Mouse (Mus musculus) testis, postnatal 10 days (tissue): ENCODE measurements around the gene Olfr1358.
"Not testable (repeated sequence)": the region's sequence is repeated elsewhere in the genome, so short reads cannot be mapped to it uniquely, and the experiment has no call there.

Experiments used
- DNase-seq: peaks from one replicate; pipeline ENCODE4 v3.0.0; 2021; ENCODE audit warnings: low spot score

The Olfr1358 gene

DNA sequence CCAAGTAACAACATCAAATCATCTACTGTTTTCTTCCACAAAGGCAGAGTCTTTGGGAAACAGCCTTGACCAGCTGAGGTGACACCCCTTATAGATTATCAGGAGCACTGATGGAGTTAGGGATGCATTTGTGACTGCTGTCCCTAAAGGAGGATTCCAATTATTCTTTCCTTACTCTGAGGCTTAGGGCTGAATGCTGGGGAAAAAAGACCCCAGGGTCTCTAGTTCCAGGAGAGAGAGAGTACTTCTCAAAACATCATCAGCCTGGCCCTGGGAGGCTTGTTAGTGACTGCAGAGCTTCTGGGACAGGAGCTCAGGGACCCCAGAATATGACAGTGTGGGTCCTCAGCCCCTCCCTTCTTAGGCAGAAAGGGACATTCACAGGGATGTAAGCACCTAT is at the start of gene Olfr1358:
Gene Olfr1358 (plus strand): TSS at position 301 of the 400 bp plus-strand sequence.
- no peak for DNase-seq

DNA sequence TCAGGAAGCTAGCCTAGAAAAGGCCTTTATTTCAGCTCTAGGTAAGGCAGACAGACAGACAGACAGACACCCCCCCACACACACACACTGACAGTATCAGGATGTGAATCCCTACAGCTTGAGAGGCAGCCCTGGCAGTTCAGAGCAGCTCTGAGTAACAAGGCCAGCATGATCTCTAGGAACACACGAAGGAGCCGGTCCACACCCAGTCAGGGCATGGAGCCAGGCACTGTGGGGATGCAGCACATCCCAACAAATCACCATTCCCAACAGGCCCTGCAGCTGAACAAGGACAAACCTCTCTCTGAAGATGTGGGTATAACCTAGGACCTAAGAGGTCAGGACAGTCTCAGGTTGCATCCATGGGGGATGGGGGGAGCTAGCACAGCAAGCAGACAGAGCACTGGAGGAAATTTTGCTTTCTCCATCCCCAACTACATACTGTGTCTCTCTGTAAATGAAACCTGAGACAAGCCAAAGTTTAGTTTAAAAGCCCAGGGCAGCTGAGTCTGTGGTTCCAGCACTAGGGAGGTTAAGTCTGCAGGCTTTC is 49.4 kb upstream of the Olfr1358 start:
- DNase-seq = peak; percentile 84

DNA sequence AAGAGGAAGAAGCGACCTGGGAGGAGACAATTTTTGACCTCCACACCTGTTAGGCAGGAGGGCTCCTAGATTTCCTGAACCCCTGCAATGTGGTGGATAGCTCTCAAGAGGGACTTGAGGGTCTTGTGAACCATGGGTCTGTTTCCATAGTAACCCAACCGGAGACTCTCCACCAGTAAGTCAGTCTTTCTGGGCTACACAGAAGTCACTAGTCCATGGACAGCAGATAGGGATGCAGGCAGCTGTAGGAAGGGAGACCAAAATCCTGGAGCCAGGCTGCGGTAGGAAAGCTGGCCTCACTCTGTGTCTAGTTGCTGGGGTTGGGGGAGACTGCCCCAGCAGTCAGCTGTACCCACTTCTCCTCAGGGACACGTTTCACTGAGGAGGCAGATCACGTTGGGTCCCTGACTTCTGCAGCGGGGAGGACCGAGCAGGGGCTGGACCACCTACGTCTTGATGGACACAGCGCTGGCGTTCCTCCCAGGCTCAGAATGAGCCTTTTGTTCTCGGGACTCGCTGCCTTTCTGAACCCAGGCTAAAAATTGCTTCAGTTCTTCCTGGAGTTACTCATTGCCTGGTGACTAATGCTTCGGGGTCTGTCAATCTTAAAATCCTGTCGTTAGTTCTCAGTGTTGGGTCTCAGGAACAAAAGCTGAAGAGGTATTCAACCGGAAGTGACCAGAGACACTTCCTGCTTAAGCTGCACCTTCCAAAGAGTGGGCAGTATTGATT is 46.5 kb upstream of the Olfr1358 start:
- peak; percentile 55 for DNase-seq

DNA sequence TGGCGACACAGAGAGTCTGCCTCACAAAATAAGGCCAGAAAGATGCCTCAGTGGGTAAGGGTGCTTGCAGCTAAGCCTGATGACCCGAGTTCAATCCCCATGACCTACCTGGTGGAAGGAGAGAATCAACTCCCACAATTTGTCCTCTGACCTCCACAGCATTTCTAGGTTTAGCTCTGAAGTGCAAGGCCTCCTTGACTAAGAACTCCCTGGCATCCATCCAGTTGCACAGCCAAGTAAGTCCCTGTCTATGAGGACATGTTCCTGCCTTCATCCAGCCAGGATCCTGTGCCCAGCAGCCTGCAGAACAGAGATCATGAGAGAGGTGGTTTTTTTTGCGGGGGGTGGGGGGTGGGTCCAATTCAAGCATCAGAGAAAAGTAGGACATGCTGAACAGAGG is 45.2 kb upstream of the Olfr1358 start:
- DNase-seq = no peak

DNA sequence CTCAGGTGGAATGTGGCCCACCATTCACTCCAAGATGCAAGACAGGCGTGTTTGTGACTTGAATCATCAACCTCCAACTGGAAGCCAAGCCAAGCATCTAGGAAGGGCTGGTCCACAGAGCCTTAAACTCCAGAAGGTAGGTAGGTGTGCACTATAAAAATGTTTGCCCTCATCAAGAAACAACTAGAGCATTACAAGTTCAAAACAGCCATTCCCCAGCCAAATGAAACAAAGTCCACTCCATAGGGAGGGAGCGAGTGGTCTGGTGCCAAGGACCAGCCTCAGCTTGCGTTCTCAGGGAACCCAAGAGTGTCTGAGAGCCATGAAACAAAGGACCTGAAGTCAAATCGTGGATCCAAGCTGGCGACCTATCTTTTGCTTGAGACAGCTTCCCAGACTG is 43.8 kb upstream of the Olfr1358 start:
- DNase-seq = no peak

DNA sequence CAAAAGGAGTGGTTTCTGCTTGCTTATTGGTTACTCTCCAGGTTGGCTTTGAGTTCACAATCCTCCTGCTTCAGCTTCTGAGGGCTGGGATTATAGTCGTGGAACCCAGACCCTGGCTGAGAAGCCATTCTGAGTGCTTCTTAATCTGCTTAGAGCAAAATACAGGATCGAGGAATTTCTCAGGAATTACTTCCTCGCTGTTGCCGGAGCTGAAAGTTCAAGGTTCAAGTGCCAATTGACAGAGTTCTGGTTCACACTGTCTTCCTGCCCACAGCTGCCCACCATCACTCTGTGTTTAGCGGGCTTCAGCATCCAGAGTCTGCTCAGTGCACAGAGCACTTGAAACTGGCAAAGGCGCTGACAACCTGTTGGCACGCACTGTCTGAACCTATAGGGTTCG is 42.5 kb upstream of the Olfr1358 start:
- no peak for DNase-seq

DNA sequence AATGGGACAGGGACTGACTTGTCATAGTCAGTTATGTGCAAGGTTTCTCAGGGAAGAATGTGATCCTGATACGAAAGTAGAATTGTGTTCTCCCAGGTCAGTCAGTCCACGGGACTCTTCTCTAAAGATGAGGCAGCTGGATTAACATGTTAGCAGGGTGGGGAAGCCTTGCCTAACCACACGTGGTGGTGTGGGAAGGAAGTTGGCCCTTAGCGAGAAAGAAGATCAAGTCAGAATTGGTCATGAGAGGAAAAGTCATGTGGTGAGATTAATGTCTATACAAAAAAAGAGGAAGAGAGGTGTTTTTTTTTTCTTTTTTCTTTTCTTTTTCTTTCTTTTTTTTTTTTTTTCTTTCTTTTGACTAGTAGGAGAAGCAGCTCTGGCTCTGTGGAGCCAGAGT is 40.4 kb upstream of the Olfr1358 start:
- no peak for DNase-seq

DNA sequence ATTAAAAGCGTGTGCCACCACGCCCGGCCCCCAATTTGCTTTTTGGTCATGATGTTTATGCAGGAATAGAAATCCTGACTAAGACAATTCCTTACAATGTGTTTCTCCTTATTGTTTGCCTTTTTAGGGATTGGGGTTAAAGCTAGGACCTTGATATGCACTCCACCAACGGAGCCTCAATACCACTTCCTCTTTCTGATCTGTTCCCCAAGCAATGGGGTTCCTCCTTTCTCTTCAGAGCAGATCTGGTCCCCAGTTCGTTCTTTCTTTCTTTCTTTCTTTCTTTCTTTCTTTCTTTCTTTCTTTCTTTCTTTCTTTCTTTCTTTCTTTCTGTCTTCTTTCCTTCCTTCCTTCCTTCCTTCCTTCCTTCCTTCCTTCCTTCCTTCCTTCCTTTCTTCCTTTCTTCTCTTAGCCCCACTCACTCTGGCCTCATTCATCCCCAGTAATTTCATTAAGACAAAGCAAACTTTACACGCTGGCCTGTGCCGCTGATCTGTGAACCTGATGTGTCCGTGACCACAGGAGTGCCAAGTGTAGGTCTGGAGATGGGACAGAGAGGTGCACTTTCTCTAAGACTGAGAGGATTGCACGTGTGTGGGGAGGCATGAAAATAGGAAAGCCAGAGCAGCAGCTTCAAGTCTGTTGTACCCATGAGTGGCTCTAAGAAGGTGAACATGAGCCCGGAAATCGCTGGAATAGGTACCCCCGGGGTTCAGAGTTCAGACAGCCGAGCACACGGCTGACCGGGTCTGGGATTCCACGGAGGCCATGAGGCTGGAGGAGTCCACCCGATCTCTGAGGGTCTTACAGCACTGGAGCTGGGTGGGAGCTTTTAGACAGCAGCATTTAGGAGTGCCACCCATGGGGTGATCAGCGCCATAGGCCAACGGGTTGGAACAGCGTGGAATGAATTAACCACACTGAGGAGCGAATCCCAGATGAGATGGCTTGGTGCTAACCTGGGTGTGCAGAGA is 36.0 kb upstream of the Olfr1358 start:
- DNase-seq = no peak

DNA sequence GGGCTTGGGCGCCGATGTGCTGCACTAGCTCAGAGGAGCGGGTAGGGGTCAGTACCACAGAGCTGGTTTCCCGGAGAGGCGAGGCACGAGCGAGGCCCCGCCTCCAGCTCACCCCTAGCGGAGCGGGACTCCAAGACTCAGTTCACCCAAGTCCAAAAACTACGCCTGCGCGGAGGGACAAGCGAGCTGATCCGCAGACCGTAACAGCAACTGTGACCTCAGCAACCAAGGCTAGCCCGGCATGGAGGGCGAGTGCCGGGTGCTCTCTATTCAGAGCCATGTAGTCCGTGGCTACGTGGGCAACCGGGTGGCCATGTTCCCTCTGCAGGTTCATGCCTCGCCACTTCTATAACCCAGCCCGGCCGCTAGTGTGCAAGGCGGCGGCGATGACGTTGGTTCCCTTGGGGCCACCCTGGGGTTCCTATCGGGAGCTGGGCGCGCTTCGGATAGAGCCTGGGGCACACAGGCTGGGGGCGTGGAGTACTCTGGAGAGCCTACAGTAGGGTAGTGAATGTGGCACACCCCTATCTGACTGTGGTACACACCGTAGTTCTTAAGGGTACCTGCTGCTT is 35.2 kb upstream of the Olfr1358 start:
- peak; percentile 58 for DNase-seq

DNA sequence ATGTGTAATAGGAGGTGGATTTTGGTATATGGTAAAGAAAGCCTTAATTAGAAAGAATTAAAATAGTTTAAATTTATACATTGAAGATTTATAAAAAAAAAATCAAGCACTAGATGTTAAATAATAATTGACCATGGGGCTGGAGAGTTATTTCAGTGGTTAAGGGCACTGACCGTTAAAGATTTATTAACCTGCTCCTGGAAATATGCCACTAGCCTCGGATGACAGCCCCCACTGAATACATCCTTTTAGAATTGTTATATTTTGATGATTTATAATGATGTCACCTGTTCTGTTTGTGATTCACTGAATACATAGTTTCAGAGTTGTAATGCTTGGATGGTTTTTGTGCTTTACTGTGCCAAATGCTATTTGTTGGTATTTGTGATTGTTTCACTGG is 31.9 kb upstream of the Olfr1358 start:
- DNase-seq = not testable (repeated sequence)

DNA sequence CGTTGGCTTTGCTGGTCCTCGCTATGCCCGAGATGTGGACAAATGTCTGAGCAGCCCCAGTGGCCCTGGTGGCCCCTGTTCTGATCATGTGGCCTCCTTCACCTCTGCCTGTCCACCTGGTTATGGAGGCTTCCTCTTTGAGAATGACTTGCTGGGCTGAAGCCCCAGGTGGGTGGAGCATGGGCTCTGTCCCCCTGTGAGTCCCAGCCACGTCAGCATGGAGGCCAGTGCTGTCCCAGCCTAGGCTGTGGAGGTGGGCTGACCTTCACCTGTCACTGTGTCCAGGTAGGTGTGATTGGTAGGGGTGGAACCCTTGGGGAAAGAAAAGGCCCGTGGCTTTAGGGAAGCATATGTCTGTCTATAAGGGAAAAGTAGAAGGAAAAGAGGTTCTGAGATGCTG is 30.4 kb upstream of the Olfr1358 start:
- no peak for DNase-seq

DNA sequence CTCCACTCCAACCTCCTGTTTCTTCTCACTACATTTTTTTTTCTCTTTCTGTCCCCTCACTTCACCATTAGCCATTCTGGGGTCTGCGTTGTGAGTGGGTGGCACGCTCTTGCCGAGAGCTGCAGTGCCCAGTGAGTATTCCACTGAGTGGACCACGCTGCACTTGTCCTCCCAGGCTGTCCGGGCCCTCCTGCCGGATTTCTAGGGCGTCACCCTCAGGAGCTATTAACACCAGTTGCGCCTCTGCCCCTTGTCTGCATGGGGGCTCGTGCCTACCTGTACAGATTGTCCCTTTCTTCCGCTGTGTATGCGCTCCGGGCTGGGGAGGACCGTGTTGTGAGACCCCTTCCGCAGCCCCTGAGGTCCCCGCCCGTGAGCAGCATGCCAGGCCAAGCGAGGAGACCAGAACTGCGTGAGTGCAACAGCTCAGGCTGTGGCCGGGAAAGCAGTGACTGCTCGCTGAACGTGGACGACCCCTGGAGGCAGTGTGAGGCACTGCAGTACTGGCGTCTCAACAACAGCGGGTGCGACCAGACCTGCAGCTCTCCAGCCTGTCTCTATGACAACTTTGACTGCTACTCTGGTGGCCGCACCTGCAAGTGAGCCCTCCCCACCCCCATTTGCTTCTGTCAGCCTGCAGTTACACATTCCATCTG is 29.7 kb upstream of the Olfr1358 start:
- DNase-seq = peak; percentile 91

DNA sequence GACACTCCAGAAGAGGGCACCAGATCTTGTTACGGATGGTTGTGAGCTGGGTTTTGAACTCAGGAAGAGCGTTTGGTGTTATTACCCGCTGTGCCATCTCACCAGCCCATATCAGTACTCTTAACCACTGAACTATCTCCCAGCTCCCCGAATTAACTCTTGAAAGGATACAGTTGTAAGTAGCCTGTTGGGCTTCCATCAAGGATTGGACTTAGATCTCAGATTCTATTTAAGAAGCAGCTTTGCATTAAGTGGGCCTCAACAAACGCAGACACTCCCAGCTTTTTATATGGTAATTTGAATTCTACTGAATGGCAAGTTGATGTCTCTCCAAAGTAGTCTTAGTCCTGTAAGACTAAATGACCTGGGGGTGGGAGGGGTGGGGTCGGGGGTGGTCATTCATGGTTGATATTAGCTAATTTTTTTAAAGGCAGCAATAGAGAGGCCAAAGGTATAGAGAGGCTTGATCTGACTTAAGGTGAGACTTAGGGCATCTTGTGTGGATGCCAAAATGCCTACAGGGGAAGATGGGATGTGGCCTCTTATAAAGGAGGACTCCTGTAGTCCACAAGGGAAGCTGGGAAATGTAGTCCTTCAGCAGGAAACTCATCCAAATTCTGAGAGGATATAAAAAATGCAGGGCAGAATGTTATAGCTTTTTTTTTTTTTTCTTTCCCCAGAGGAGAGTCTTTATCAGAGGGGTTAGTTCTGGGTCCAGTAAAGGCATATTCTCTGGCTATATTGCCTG is 14.1 kb upstream of the Olfr1358 start:
- no peak for DNase-seq

DNA sequence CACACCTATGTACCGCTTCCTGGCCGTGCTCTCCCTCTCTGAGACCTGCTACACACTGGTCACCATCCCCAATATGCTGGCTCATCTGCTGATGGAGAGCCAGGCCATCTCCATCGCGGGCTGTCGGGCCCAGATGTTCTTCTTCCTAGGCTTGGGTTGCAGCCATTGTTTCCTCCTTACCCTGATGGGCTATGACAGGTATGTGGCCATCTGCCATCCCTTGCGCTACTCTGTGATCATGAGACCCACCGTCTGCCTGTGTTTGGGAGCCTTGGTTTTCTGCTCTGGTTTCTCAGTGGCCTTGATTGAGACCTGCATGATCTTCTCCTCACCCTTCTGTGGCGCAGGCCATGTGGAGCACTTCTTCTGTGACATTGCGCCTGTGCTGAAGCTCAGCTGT is 2.6 kb downstream of the Olfr1358 start:
- DNase-seq = no peak

DNA sequence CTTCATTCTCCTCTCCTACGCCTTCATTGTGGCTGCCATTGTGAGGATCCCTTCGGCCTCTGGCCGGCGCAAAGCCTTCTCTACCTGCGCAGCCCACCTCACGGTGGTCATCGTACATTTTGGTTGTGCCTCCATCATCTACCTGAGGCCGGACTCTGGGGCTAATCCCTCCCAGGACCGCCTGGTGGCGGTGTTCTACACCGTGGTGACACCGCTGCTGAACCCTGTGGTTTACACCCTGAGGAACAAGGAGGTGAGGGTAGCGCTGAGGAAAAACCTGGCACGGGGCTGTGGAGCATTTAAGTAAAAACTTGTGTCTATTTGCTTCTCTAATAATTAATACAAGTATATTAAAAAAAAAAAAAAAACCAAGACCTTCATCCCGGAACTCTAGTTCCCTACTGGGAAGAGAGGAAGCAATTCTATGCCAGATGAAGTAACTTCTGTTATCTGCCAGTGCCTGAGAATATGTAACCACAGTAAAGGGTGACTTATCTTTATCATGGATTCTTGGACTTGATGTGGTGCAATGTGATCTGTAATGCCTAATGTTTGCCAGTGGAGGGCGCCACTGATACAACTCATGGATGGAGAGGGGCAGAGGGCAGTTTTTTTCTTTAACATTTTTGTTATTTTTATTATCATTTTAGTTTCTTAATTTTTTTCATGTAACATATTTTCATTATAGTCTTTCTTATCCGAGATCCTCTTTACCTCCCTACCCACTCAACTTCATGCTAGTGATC is 3.2 kb downstream of the Olfr1358 start:
- peak; percentile 53 for DNase-seq

DNA sequence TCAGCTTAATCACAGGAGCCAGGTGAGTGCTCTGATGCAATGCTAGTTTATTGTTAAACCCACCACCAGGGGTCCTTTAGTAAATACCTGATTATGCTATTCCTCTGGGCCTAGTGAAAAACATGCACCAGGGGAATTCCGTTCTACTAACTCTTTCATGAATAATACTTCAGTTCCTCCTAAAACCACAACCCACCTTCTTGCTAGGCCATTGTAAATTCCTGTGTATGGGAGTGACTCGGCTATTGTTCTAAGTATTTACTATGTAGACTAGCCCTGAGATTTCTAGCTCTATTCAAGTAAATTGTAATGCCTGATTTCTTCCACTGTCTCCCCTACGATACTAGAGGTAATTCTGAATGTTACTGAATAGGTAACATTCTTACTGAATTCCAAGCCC is 7.8 kb downstream of the Olfr1358 start:
- not testable (repeated sequence) for DNase-seq

DNA sequence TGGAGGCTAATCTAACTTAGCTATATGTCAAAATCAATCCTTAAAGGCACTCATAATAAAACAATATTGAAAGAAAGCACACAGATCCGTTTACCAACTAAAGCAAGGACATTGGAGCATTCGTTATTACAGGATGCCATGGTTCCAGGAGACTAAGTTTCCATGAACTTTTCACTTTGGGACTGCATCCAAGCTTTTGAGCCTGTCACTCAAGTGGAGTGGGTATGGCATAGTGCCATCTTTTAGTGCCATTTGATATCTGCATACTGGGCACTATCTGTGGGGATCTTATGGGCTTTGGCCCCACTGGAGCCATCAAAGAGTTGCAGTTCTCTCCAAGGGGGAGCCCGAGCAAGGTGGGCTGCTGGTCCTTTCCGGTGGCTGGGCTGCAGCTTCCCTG is 8.3 kb downstream of the Olfr1358 start:
- no peak for DNase-seq

DNA sequence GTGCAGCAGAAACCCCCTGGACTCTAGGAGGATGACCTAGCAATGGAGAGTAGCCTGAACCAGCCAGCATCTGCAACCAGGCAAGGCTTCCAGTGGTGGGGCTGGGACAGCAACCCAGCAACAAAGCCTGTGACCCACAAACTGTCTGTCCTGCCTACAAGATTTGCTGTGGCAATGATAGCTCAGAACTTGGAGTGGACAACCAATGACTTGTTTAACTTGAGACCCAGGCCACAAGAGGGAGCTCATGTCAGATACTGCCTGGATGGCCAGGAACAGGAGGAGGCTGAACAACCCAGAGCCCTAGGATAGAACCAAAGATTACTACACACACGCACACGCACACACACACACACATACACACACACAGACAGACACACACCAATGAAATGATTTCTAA is 23.7 kb downstream of the Olfr1358 start:
- peak; percentile 59 for DNase-seq

DNA sequence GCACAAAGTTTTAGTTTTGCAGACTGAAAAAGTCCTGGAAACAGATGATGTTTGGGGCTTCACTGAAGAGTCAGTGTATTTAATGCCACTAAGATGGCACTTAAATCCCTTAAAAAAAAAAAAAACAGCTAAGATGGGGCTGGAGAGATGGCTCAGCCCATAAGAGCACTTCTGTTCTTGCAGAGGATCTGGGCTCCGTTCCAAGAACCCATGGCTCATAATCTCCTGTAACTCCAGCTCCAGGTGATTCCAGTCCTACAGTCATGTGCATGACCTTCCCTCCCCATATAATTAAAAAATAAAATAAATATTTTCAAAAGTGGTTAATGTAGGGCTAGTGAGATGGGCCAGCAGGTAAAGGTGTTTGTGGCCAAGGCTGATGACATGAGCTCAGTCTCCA is 47.8 kb downstream of the Olfr1358 start:
- DNase-seq = no peak

DNA sequence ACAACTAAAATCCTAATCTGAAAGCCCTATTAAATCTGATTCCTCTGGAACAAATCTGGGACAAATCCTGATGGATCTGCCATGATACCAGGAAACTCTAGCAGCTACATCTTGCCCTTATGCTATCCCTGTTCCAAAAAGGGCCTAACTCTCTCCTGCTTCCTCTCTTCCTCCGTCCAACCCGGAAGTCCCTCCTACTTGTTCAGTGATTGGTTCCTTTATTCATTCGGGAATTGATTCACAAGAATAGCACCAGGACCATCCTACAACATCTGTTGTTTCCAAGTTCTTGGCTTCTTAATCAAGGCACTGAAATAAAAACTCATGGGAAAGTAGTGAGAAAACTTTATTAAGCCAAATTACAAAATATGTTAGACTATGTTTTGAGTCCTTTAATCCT is 52.0 kb downstream of the Olfr1358 start:
- DNase-seq = no peak

DNA sequence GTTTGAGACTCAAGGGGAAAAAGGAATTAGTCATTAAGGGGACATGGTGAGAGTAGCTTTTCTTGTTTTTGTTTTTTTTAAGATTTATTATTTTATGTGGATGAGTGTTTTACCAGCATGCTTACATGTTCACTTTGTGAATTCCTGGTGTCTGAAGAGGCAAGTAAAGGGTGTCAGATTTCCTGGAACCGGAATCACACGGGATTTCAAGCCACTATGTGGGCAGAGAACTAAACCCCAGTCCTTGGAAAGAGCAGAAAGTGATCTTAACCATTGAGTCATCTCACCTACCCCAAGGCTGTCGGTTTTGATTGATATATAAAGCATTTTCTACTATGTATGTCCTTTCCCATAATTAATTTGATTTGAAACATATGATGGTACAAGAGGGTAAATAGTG is 52.5 kb downstream of the Olfr1358 start:
- DNase-seq = no peak
